Mouse (Mus musculus): ENCODE measurements around the gene Plcd3.

The Plcd3 gene

GRCm38 (mm10) chr11:103067051-103067361, 34.5 kb downstream of the Plcd3 start:
- no peak for DNase-seq (ENCODE audit: extremely low read depth, low read depth, low spot score)

GRCm38 (mm10) chr11:103066191-103067050, 35.0 kb downstream of the Plcd3 start:
- no peak for DNase-seq (ENCODE audit: extremely low read depth, low read depth, low spot score)

DNA sequence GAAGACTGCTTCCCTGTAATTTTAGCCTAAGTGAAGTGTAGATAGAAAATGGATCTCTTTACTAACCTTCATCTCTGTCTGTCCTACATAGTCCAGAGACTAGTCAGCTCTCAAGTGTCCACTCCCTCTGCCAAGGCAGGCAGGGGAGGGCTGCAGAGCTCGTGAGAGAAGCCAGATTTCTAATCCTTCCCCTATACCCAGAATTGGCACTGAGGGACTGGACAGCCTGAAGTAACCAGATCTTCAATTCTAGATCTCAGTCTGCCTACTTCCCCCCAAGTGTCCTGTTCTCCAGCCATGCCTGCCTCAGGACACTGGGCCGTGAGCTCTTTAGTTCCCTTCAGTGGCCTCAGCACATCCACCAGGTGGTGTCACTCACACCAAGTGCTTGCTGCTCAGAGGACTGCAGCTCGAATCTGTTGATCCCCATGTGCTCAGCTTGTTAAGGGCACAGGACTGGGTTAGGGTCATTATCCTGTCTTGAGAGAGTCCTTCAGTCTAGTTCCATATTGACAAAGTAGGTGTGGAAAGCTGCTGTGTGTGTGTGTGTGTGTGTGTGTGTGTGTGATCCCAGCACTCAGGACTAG, 42.9 kb downstream of the Plcd3 start:
- DNase-seq (ENCODE audit: extremely low read depth, low read depth, low spot score) = no peak

DNA sequence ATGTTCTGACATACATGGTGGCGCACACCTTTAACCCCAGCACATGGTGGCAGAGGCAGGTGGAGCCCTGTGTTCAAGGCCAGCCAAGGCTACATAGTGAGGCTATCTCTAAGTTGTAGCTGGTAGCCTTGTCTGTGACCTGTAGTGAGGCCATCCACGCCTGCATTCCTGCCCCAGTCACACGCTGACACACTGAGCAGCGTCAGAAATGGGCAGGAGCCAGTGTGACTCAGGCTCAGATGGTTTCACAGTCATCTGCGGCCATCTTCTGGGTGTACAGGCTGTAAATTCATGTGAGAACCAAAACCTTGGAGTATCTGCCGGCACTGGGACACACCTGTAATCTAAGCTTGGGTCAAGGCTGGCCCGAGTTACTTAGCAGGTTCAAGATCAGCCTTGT, 44.8 kb downstream of the Plcd3 start:
- no peak for DNase-seq (ENCODE audit: extremely low read depth, low read depth, low spot score)

DNA sequence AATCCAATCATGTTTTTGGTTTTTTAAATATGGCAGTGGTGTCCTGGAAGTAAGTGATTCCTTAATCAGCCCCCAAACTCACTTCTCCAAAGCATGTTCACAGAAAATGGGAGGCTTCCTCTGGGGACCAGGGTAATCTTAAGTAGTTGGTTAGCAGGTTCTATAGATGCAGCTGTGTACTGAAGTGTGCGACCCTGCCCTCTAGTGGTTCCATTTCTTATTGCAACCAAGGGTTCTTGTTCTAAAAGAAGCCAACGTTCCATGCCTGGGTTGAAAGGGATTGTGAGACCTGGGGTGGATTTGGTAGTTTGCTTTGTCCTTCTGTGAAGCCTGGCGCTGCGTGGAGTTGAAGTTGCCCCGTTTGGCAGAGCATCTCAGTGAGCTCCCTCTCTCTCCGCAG, 46.7 kb downstream of the Plcd3 start:
- no peak for DNase-seq (ENCODE audit: extremely low read depth, low read depth, low spot score)

DNA sequence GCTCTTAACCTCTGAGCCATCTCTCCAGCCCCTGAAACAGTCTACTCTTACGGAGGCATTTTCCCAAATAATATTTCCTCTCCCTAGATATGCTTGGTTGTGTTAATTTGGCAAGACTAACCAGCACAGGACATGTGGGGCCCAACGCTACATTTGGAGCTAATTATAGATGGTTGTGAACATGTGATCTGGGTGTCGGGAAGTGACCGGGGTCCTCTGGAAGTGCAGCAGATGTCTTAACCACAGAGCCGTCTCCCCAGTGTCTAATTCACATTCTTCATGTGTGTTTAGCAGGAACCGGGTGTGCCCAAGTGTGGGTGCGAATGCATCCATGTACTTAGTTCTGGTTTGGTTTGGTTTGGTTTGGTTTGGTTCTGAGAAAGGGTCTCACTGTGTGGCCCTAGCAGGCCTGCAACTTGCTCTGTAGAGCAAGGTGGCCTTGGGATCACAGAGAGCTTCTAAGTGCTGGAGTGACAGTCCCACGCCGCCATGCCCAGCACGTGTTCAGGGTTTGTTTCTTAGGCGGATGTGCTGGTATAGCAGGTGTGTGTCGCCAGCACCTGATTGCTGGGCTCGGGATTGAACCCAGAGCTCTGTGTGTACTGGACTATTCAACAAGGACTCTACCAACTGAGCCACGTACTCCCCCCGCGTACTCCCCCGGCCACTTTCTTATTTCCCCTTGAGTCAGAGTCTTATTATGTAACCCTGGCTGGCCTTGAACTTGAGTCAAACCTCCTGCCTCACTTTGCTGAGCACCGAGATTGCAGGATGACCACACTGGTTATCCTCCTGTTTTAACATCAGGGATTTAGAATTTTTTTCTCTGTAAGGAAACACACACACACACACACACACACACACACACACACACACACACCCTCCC, 48.0 kb downstream of the Plcd3 start:
- DNase-seq (ENCODE audit: extremely low read depth, low read depth, low spot score) = no peak

DNA sequence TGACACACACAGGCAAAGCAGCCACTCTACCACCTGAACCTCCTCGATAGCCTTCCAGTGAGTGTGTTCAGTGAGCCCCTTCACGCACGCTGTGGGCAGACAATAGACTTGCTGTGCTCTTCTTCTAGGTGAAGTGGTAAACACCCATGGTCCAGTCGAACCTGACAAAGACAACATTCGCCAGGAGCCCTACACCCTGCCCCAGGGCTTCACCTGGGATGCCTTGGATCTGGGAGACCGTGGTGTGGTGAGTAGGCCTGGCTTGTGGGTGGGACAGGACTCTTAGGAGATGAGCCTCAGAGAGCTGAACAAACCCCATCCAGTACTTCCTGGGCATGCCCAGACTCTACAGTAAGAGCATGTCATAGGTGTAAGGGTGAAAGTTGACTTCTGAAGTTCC, 49.4 kb downstream of the Plcd3 start:
- DNase-seq (ENCODE audit: extremely low read depth, low read depth, low spot score) = no peak

- no peak for DNase-seq (ENCODE audit: extremely low read depth, low read depth, low spot score)
Measured at GRCm38 (mm10) chr11:103051249-103051691, 50.2 kb downstream of the Plcd3 start.

DNA sequence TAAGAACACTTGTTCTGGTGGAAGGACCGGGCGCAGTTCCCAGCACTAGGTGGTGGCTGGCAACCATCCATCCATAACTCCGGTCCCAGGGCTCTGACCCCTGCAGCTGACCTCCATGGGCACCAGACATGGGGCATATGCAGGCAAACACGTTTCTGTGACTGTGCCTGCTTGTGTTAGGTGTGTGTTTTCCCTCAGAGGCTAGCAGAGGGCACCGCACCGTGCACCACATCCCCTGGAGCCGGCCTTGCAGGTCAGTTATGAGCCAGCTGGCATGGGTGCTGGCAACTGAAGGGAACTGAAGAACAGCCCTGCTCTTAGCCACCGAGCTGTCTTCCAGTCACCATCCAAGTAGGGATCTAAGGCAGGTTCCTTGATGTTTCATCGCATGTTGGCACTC, 51.3 kb downstream of the Plcd3 start:
- DNase-seq (ENCODE audit: extremely low read depth, low read depth, low spot score) = no peak

DNA sequence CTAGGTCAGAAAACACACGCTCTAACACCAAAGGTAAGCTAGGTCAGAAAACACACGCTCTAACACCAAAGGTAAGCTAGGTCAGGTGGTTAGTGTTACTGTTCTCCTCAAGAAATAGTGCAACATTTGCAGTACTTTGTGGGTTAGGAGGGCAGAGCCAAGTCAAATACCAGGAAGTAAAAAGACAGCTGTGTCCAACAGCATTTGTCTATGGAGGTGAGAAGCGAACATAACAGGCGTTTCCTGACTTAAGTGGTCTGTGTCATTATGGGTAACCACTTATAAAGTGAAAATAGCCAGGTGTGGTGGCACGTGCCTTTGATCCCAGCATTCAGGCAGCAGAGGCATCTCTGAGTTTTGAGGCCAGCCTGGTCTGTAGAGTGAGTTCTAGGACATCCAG, 51.8 kb downstream of the Plcd3 start:
- no peak for DNase-seq (ENCODE audit: extremely low read depth, low read depth, low spot score)

DNA sequence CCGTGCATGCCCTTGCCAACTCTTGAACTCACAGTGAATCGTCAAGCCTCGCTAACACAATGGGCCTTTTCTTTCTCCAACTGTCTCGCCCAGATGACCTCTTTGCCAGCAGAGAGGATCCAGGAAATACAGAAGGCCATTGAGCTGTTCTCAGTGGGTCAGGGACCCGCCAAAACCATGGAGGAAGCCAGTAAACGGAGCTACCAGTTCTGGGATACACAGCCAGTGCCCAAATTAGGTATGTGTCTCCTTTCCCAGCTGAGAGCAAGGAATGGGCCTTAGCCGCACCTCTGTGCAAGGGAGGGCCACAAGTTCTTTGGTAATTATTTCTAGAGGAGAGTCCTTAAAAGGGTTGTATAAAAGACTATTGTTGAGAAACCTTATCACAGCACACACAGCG, 55.2 kb downstream of the Plcd3 start:
- no peak for DNase-seq (ENCODE audit: extremely low read depth, low read depth, low spot score)

DNA sequence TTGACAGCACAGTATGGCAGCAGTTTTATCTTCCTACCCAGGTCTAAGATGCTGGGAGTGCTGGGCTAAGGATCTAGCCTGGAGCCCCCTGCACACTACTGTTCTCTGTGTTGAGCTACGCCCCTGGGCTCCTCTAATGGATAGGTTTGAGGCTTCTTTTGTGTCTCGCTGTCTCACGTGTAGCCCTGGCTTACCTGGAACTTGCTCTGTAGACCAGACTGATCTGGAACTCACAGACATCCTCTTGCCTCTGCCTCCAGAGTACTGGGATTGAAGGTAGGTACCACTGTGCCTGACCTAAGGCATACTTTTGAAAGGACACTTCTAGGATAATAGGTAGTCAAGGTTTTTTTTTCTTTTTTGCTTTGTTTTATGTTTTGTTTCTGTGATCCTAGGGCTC, 57.5 kb downstream of the Plcd3 start:
- DNase-seq (ENCODE audit: extremely low read depth, low read depth, low spot score) = no peak

DNA sequence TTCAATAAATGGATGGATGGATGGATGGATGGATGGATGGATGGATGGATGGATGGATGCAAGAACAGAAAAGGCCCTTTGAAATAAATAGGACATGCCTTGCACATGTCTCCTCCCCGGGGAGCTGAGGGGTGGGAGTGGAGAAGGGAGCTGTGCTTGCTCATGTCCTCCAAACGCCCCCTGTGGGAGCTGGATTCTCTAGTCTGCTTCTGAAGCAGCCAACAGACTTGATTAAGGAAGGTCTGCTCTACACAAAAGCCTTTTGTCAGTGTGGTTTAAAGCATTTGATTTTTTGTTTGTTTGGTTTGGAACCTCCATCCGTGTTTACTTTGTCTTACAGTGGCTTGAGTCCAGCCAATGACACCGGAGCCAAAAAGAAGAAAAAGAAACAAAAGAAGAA, 58.6 kb downstream of the Plcd3 start:
- DNase-seq (ENCODE audit: extremely low read depth, low read depth, low spot score) = no peak

DNA sequence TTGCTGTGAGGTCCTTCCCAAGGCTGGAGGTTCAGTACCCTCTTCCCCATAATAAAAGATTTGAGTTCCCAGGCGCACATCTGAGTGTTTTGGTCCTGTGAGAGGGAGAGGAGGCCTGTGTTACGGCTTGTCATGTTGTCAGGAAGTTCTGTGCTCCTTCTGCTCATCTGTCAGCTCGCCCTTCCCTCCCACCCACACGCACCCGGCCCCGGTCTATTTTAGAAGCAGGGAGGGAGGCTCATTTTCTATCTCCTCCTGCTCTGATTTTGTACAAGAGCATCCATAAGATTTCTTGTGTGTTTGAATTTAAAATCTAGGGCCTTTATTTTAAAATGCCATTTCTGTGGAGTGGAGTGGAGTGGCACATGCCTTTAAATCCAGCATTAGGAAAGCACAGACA, 63.4 kb downstream of the Plcd3 start:
- no peak for DNase-seq (ENCODE audit: extremely low read depth, low read depth, low spot score)

DNA sequence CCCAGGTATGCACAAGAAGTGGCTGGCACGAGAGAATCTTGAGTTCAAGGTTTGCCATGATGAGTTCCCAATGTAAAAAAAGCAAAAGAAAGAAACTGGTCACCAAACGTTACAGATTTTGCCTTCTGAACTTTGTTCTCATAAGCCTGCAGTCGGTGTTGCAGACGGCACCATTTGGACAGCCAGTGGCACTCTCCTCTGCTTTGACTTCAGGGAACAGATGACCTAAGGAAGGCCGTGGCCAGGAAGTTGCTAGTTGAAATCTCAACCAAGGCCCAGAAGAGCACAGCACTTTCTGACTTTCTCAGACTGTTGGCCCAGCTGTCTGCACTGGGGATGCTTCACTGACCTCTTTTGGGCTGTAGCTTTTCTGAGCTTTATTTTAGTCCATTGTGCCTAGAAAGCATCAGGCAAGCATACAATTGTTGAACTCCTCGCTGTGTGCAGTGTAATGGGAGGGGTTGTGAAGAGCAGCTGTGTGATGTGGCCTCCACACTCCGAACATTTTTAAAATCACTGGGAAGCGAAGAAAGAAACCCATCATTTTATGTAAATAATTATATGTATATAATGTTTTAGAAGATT, 64.5 kb downstream of the Plcd3 start:
- no peak for DNase-seq (ENCODE audit: extremely low read depth, low read depth, low spot score)

GRCm38 (mm10) chr11:103035007-103035406, 66.5 kb downstream of the Plcd3 start:
- no peak for DNase-seq (ENCODE audit: extremely low read depth, low read depth, low spot score)

- no peak for DNase-seq (ENCODE audit: extremely low read depth, low read depth, low spot score)
Measured at GRCm38 (mm10) chr11:103033030-103033429, 68.4 kb downstream of the Plcd3 start.

DNA sequence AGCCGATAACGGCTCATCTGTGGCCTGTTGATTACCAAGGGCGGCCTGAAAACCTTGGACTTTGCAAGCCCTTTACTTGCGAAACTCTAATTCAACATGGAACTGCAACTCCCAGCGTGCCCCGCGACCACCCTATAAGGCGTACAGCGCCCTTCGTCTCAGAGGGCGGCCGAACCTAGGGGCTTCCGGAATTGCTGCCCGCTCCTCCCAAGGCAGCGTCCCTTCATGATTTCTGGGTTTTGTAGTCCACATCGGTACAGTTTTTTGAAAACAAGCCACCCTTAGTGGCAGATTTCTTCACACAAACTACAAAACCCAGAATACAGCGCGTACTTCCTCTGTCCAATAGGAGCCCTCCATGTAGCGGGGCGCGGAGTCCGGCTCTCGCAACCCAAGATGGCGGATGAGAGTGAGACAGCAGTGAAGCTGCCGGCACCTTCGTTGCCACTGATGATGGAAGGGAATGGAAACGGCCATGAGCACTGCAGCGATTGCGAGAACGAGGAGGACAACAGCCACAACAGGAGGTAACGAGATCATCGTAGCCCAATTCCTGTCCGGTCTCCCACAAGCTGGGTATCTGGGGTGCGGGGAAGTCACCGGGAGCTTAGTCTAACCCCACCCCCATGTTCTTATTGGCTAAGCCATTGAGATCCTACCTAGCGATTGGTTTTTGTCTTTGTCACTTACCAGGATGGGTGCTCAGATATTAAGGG, 73.1 kb downstream of the Plcd3 start, which contains the start of the genes Nmt1 and Dcakd:
Gene Nmt1, plus strand, starts transcription at position 15 of the 716 bp plus-strand sequence.
Gene Dcakd, minus strand, starts transcription at position 158 of the 716 bp plus-strand sequence.
- peak; percentile 94 for DNase-seq (ENCODE audit: extremely low read depth, low read depth, low spot score)

DNA sequence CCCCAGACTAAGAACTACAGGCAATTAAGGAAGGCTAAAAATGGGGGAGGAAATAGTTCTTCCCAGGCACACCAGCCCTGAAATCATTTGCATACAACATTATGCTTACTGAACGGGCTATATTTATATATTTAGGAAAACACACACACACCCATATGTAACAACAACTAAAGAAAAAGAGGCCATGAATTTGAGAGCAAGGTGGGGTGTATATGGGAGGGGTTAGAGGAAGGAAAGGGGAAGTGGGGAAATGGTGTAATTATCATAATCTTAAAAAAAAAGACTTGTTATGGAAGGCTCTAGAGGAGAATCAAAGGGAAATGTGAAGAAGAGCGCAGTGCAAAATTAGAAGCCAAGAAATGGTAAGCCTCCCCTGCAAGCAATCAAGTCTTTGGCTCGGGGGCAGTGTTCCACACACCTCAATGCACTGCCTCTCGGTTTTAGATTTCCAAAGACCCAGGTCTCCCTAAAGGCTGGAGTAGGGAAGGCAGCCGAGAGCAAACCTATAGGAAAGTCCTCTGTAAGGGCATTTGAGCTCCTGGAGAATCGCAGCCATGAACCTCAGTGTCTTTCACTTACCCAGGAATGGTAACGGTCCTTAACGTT, 73.8 kb downstream of the Plcd3 start:
- DNase-seq (ENCODE audit: extremely low read depth, low read depth, low spot score) = no peak

DNA sequence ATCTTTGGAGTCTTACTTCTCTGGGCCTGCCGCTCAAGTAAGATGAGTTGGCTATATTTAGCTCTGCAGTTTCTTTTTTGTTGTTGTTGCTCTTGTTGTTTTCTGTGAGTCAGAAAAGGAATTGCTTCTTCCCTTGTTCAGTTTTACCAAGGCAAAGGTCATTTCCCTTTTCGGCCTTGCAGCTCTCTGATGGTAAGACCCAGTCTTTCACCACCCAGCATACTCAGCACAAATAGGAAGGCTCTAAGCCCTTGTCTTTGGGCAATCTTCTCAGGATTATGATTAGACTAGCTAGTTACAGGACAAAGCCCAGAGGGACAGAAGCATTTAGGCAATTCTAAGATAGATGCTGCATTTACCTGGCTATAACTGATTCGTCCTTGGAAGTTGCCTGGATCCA, 74.6 kb downstream of the Plcd3 start:
- no peak for DNase-seq (ENCODE audit: extremely low read depth, low read depth, low spot score)
